Mouse (Mus musculus): ENCODE data around the gene Ptrhd1. TPM values are rescaled to one million over a fixed set of nuclear protein-coding genes. Genes with fewer than 3 reads are reported as not detected.

Ptrhd1 gene
- polyA plus RNA-seq, 1 experiment from 2014 or later = 6.2 TPM

DNA sequence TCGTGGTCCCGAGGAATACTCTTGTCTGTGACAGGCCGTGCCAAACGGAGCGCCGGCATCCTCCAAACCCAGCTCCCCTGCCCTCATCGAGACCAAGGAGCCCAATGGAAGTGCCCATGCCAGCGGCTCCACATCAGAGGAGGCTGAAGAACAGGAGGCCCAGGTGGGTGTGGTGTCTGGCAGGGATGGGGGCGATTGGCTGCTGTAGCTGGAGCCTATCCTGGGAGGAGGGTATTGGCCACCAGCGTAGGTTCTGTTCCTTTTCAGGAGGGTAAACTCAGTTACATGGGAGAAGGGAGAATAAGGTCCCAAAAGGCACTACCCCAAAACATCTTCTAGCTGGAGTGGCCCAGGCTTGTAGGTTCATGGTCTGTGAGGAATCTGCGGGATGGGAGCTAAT lies 34.6 kb upstream of the Ptrhd1 start:
- Histone ChIP-seq H3K4me3 (replicated peaks; ENCODE audit: low read length) (no peak overlapping the region), H3K4me1 (replicated peaks; ENCODE audit: control insufficient read depth, insufficient read depth, low read length) (no peaks in the 10 kb centered on the region), H3K36me3 (replicated peaks; ENCODE audit: control insufficient read depth, insufficient read depth) (peaks cover 30% of the 10 kb centered on the region), H3K9ac (no peak overlapping the region), H3K27me3 (ENCODE audit: control insufficient read depth, insufficient read depth, low read length) (no peaks in the 10 kb centered on the region), H3K27ac (no peak overlapping the region), H3K9me3 (ENCODE audit: control insufficient read depth, low read length) (no peaks in the 10 kb centered on the region), H3K4me2 (replicated peaks) (no peak overlapping the region)
- WGBS = 97% methylated on average over 11 of the region's 11 CpGs
- ATAC-seq (ENCODE audit: low FRiP score) (no peak), DNase-seq (ENCODE audit: low spot score) (no peak)

DNA sequence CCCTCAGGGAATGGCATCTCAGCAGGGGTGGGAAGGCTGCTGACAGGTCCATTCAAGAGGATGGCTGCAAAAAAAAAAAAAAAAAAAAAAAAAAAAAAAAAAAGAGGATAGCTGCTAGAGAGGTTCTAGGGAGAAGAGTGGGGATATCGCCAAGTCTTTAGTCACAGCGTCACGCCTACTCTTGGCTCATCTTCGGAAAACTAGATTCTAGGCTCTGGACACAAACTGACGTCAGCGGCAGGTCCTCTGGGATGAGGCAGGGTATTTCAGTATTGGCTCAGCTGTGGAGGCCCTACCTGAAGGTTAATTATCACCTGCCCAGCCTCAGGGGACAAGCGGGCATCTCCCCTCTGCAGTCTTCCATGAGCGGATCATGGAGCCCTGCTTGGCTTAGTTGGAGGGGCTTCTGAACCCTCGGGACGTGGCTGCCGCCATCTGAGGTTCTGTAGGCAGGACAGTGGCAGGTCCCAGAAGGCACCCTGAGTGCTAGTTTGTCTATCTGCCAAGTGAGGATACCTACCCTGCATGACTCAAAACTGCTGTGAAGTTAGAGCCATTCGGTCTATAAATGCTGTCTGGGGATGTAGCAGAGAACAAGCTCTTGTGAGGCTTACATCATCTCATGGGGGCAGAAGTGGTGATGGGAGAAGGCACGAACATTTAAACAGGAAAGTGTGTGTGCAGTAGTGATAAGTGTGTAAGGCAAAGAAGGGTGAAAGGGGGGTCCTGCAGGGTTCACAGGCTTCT lies 32.2 kb upstream of the Ptrhd1 start:
- Histone ChIP-seq H3K4me2 (replicated peaks) (no peak overlapping the region), H3K36me3 (replicated peaks; ENCODE audit: control insufficient read depth, insufficient read depth) (peaks cover 39% of the 10 kb centered on the region), H3K27ac (no peak overlapping the region), H3K9me3 (ENCODE audit: control insufficient read depth, low read length) (no peaks in the 10 kb centered on the region), H3K4me1 (replicated peaks; ENCODE audit: control insufficient read depth, insufficient read depth, low read length) (no peaks in the 10 kb centered on the region), H3K9ac (no peak overlapping the region), H3K27me3 (ENCODE audit: control insufficient read depth, insufficient read depth, low read length) (no peaks in the 10 kb centered on the region), H3K4me3 (replicated peaks; ENCODE audit: low read length) (no peak overlapping the region)
- DNase-seq (ENCODE audit: low spot score) = no peak
- 80% methylated on average over 13 of the region's 13 CpGs for WGBS
- ATAC-seq (ENCODE audit: low FRiP score) = no peak

DNA sequence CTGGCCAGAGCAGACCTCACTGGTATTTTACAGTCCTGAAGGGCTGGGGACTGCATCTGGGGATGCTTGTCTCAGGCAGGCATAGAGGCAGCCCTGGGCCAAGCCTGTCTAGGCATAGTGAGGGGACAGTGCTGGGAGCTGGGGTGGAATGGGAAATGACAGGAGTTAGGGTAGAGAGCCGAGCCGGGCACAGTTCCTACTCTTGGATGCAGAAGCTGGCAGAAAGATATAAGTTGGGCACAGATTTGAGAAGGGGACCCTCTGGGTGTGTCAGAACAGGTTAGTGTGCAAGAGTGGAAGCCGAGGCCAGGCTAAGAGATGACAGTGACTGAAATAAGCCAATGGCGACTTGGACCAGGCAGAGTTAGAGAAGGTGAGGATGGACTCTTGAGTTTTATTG lies 31.6 kb upstream of the Ptrhd1 start:
- no peaks in the 10 kb centered on the region for H3K9me3 ChIP-seq (ENCODE audit: control insufficient read depth, low read length)
- H3K27ac ChIP-seq = no peak overlapping the region
- H3K36me3 ChIP-seq (replicated peaks; ENCODE audit: control insufficient read depth, insufficient read depth) = peaks cover 44% of the 10 kb centered on the region
- H3K4me3 ChIP-seq (replicated peaks; ENCODE audit: low read length) = no peak overlapping the region
- WGBS = 93% methylated on average over 4 of the region's 4 CpGs
- no peak overlapping the region for H3K9ac ChIP-seq
- DNase-seq (ENCODE audit: low spot score) (no peak), ATAC-seq (ENCODE audit: low FRiP score) (no peak)
- no peak overlapping the region for H3K4me2 ChIP-seq (replicated peaks)
- H3K4me1 ChIP-seq (replicated peaks; ENCODE audit: control insufficient read depth, insufficient read depth, low read length) = no peaks in the 10 kb centered on the region
- no peaks in the 10 kb centered on the region for H3K27me3 ChIP-seq (ENCODE audit: control insufficient read depth, insufficient read depth, low read length)

DNA sequence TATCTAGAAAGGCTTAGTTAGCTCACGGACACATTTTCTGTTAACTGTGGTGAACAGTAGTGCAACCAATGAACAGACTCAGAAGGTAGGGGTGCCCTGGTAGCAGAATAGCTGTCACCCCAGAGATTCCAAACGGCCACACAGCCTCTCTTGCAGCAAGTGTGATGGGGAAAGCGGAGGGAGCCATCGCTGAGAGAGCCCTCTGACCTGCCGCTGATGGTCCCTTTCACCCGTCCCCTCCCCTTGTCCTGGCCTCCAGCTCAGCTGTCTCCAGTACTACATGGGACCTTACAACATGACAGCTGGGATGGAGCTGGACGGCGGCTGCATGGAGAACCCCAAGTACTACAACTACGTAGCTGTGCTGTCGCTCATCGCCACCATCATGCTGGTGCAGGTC lies 27.7 kb upstream of the Ptrhd1 start:
- Histone ChIP-seq H3K27ac (no peak overlapping the region), H3K9ac (no peak overlapping the region), H3K36me3 (replicated peaks; ENCODE audit: control insufficient read depth, insufficient read depth) (peaks cover 52% of the 10 kb centered on the region), H3K27me3 (ENCODE audit: control insufficient read depth, insufficient read depth, low read length) (no peaks in the 10 kb centered on the region), H3K9me3 (ENCODE audit: control insufficient read depth, low read length) (no peaks in the 10 kb centered on the region), H3K4me2 (replicated peaks) (no peak overlapping the region), H3K4me3 (replicated peaks; ENCODE audit: low read length) (no peak overlapping the region), H3K4me1 (replicated peaks; ENCODE audit: control insufficient read depth, insufficient read depth, low read length) (no peaks in the 10 kb centered on the region)
- DNase-seq (ENCODE audit: low spot score) (no peak), ATAC-seq (ENCODE audit: low FRiP score) (no peak)
- 96% methylated on average over 11 of the region's 11 CpGs for WGBS

DNA sequence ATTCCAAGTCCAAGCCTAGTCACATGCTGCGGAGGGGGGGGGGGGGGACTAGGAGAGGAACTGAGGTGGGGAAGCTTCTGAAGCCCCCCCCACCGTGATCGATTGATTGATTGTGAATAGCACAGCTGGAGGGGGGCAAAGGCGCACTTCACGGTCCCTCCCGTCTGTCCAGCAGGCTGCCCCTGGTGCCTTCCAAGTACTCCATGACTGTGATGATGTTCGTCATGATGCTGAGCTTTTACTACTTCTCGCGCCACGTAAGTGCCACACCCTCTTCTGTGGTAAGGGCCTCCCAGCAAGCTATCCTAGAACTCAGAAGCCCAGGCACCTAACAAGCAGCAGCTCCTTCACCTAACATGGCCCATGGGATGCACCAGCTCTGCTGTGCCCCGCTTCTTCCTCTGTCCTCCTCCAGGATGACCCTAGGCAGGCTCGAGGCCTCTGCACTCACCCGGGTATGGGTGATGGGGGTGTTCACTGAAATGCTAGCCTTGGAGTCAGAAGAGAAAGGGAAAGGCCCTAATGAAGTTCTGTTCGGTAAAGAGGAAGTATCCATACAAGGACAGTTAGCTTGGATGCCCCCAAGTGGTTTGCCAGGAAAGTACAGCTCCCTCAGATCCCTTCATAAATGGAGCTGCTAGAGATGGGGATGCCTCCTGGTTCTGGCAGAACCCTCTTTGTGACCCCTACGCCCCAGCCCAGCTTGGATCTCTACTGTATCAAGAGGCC lies 25.3 kb upstream of the Ptrhd1 start:
- peaks cover 59% of the 10 kb centered on the region for H3K36me3 ChIP-seq (replicated peaks; ENCODE audit: control insufficient read depth, insufficient read depth)
- H3K4me3 ChIP-seq (replicated peaks; ENCODE audit: low read length) = no peak overlapping the region
- H3K4me1 ChIP-seq (replicated peaks; ENCODE audit: control insufficient read depth, insufficient read depth, low read length) = no peaks in the 10 kb centered on the region
- WGBS = 75% methylated on average over 15 of the region's 15 CpGs
- H3K4me2 ChIP-seq (replicated peaks) = no peak overlapping the region
- H3K9me3 ChIP-seq (ENCODE audit: control insufficient read depth, low read length) = no peaks in the 10 kb centered on the region
- H3K9ac ChIP-seq = no peak overlapping the region
- DNase-seq (ENCODE audit: low spot score) (peak; percentile 61), ATAC-seq (ENCODE audit: low FRiP score) (no peak)
- no peaks in the 10 kb centered on the region for H3K27me3 ChIP-seq (ENCODE audit: control insufficient read depth, insufficient read depth, low read length)
- H3K27ac ChIP-seq = no peak overlapping the region

DNA sequence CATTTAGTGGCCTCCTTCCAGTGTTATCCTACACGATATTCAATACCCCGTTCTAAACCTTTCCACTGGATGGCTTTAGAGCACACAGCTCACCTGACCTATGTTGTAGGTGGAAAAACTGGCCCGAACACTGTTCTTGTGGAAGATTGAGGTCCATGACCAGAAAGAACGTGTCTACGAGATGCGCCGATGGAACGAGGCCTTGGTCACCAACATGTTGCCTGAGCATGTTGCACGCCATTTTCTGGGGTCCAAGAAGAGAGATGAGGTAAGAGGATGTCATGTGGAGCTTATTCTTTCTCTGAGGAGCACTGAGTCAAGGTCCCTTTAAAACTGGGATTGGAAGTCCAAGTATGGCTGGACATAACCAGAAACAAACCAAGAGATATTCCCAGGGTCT lies 24.6 kb upstream of the Ptrhd1 start:
- Histone ChIP-seq H3K27ac (no peak overlapping the region), H3K36me3 (replicated peaks; ENCODE audit: control insufficient read depth, insufficient read depth) (peaks cover 60% of the 10 kb centered on the region), H3K4me3 (replicated peaks; ENCODE audit: low read length) (no peak overlapping the region), H3K9ac (no peak overlapping the region), H3K4me2 (replicated peaks) (no peak overlapping the region), H3K9me3 (ENCODE audit: control insufficient read depth, low read length) (no peaks in the 10 kb centered on the region), H3K27me3 (ENCODE audit: control insufficient read depth, insufficient read depth, low read length) (no peaks in the 10 kb centered on the region), H3K4me1 (replicated peaks; ENCODE audit: control insufficient read depth, insufficient read depth, low read length) (no peaks in the 10 kb centered on the region)
- ATAC-seq (ENCODE audit: low FRiP score) (no peak), DNase-seq (ENCODE audit: low spot score) (no peak)
- WGBS = 97% methylated on average over 9 of the region's 9 CpGs

DNA sequence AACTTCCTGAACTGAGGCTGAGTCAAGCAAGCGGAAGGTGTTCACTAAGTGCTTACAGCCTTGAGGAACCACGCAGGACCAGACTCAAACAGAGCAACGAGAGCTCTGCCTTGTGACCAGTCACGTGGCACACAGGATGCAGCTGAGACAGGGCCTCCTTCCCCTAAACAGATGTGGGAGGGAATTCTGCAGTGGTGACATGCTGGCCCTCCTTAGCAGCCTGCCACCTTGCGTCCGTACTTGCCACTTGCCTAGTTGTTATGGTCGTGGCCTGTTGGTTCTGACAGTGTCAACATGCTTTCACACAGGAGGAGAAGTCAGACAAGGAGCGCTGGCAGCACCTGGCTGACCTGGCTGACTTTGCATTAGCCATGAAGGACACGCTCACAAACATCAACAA lies 22.7 kb upstream of the Ptrhd1 start:
- H3K9me3 ChIP-seq (ENCODE audit: control insufficient read depth, low read length) = no peaks in the 10 kb centered on the region
- no peak overlapping the region for H3K4me2 ChIP-seq (replicated peaks)
- no peak overlapping the region for H3K4me3 ChIP-seq (replicated peaks; ENCODE audit: low read length)
- H3K9ac ChIP-seq = no peak overlapping the region
- DNase-seq (ENCODE audit: low spot score) = no peak
- WGBS = 86% methylated on average over 9 of the region's 9 CpGs
- no peak overlapping the region for H3K27ac ChIP-seq
- no peak for ATAC-seq (ENCODE audit: low FRiP score)
- no peaks in the 10 kb centered on the region for H3K4me1 ChIP-seq (replicated peaks; ENCODE audit: control insufficient read depth, insufficient read depth, low read length)
- no peaks in the 10 kb centered on the region for H3K27me3 ChIP-seq (ENCODE audit: control insufficient read depth, insufficient read depth, low read length)
- peaks cover 73% of the 10 kb centered on the region for H3K36me3 ChIP-seq (replicated peaks; ENCODE audit: control insufficient read depth, insufficient read depth)

DNA sequence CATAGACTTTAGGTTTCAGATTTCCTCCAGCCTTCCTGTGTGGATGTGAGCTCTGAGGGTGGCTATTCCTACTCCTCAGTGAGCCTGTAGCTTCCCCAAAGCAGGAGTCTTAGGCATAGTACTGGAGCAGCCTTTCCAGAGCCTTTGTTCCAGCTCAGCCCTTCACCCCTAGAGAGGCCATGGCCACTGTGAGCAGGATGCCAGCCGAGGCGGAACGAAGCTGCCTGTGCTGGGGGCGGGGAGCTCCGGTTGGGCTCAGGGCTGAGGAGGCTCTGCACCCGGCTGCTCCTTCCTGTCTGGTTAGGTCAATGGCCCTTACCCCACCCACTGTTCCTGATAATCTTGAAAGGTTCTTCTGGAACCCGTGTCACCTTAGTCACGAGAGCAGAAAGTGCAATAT lies 20.9 kb upstream of the Ptrhd1 start:
- H3K36me3 ChIP-seq (replicated peaks; ENCODE audit: control insufficient read depth, insufficient read depth) = peaks cover 68% of the 10 kb centered on the region
- no peak for DNase-seq (ENCODE audit: low spot score)
- WGBS = 61% methylated on average over 8 of the region's 8 CpGs

DNA sequence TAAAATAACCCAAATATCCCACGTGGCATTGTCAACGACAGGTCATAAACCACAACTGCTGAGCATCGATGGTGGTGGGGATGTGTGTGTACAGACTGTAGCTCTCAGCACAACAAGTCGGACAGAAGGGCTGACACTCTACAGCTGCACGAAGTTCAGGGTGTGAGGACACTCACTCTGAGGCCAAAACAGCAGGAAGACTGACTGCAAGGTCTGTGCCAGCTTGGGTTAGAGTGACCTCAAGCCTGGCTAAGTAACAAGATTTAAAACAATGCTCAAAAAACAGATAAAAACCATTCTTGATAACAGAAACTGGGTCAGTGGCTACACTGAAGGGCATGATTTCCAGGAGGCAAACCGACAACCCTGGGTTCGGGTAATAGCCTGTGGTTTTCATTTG lies 3.7 kb upstream of the Ptrhd1 start:
- ATAC-seq (ENCODE audit: low FRiP score) (no peak), DNase-seq (ENCODE audit: low spot score) (no peak)
- Histone ChIP-seq H3K9ac (no peak overlapping the region), H3K4me3 (replicated peaks; ENCODE audit: low read length) (no peak overlapping the region), H3K9me3 (ENCODE audit: control insufficient read depth, low read length) (no peaks in the 10 kb centered on the region), H3K36me3 (replicated peaks; ENCODE audit: control insufficient read depth, insufficient read depth) (0 out of 2 replicates have a peak, but pooled peaks cover 14% of the 10 kb centered on the region), H3K27me3 (ENCODE audit: control insufficient read depth, insufficient read depth, low read length) (no peaks in the 10 kb centered on the region), H3K4me1 (replicated peaks; ENCODE audit: control insufficient read depth, insufficient read depth, low read length) (peaks cover 16% of the 10 kb centered on the region), H3K27ac (no peak overlapping the region), H3K4me2 (replicated peaks) (no peak overlapping the region)
- 93% methylated on average over 7 of the region's 7 CpGs for WGBS

More for the DNA sequence above, 20.9 kb upstream of the Ptrhd1 start:
- no peak for ATAC-seq (ENCODE audit: low FRiP score)
- Histone ChIP-seq H3K9ac (no peak overlapping the region), H3K27me3 (ENCODE audit: control insufficient read depth, insufficient read depth, low read length) (no peaks in the 10 kb centered on the region), H3K4me3 (replicated peaks; ENCODE audit: low read length) (no peak overlapping the region), H3K4me2 (replicated peaks) (no peak overlapping the region), H3K9me3 (ENCODE audit: control insufficient read depth, low read length) (no peaks in the 10 kb centered on the region), H3K4me1 (replicated peaks; ENCODE audit: control insufficient read depth, insufficient read depth, low read length) (no peaks in the 10 kb centered on the region), H3K27ac (no peak overlapping the region)

All from hindbrain, embryonic 14.5 days (tissue).